Mouse (Mus musculus) neural tube, embryonic 13.5 days (tissue): ENCODE results near the gene Clps. TPM values are rescaled to one million over a fixed set of nuclear protein-coding genes. Genes with fewer than 3 reads are reported as not detected.
"Not testable (repeated sequence)": the region's sequence is repeated elsewhere in the genome, so short reads cannot be mapped to it uniquely, and the experiment has no call there.

Source experiments
- ATAC-seq: fragments of 200-750 bp; cut with Nextera tagmentation; 2 replicates; pipeline ENCODE4 v1.8.0; 2017; ENCODE audit warnings: low read depth, mild to moderate bottlenecking, moderate TSS enrichment, moderate library complexity
- H3K27ac ChIP-seq: fragments of 300-500 bp; sonication (generic); replicated peaks from 2 replicates; pipeline ENCODE4 v1.5.1; 2015; ENCODE audit warnings: moderate library complexity, mild to moderate bottlenecking, inconsistent platforms
- H3K27me3 ChIP-seq: fragments of 300-500 bp; sonication (generic); 2 replicates; pipeline ENCODE4 v1.6.1; 2015; ENCODE audit warnings: mild to moderate bottlenecking, inconsistent platforms
- H3K36me3 ChIP-seq: fragments of 300-500 bp; sonication (generic); 2 replicates; pipeline ENCODE4 v1.6.1; 2015; ENCODE audit warnings: mild to moderate bottlenecking, inconsistent platforms
- H3K4me1 ChIP-seq: fragments of 300-500 bp; sonication (generic); replicated peaks from 2 replicates; pipeline ENCODE4 v1.6.1; 2015; ENCODE audit warnings: inconsistent platforms
- H3K4me2 ChIP-seq: fragments of 300-500 bp; sonication (generic); 2 replicates; pipeline ENCODE4 v1.6.1; 2015; ENCODE audit warnings: inconsistent platforms, mild to moderate bottlenecking, moderate library complexity
- H3K4me3 ChIP-seq: fragments of 300-500 bp; sonication (generic); 2 replicates; pipeline ENCODE4 v1.5.1; 2015; ENCODE audit warnings: mild to moderate bottlenecking, inconsistent platforms
- H3K9ac ChIP-seq: fragments of 300-500 bp; sonication (generic); 2 replicates; pipeline ENCODE4 v1.6.1; 2015; ENCODE audit warnings: moderate library complexity, mild to moderate bottlenecking, inconsistent platforms
- H3K9me3 ChIP-seq: fragments of 300-500 bp; sonication (generic); 2 replicates; pipeline ENCODE4 v1.6.1; 2016; ENCODE audit warnings: inconsistent platforms
- WGBS: fragments of 180-500 bp; shearing (Covaris S2); methylation state at CpG from one replicate; pipeline ENCODE4 v1.1.7; 2015; 5-methylcytosine and 5-hydroxymethylcytosine counted together
- polyA plus RNA-seq: library from polyadenylated mRNA; unstranded; fragments of >200 nt; fragmentation: Nextera tagmentation; extraction: Ambion mirVana; gene quantifications from 2 replicates; pipeline ENCODE4 v1.2.1, GENCODE M21; 2015

The Clps gene
- polyA plus RNA-seq, 1 experiment from 2014 or later, result not detected

DNA sequence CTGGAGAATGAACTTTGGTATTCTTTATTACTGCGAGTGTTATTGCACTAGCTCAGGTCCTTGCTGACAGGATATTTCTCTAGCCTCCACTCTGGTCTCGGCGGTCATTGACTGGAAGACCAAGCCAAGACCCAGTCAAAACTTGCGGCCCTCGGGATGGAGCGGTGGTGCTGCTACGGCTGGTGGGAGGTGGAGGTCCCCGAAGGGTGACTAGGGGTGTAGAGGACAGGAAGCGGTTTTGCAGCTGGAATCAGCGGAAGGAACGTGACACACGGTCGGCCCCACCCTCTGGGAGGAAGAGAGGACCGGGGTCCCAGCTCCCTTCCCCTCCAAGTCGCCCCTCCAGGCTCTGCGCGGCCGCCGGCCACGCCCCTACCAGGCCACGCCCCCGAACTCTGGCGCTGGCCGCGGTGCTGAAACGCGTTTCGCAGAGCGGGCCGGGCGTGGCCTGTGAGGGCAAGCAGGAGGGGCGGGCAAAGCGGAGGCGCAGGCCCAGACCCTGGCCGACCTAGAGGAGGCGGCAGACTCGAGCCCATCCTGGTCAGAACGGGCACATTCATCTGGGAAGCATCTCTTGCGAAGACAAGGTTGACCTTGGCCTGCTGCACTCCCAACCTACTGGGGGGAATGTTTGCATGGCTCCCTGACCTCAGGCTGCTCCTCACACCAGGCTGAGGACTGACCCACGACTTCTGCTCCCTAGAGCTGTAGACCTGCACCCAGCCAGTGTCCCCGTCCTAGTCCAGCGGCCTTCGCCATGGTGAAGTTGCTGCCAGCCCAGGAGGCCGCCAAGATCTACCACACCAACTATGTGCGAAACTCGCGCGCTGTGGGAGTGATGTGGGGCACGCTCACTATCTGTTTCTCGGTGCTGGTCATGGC, 14.9 kb upstream of the Clps start, which contains the start of gene Lhfpl5:
Lhfpl5 (plus strand) TSS at position 398 of the 882 bp plus-strand sequence.
- Histone ChIP-seq H3K9me3 (no peaks in the 10 kb centered on the region), H3K9ac (peak within 1 kb of the TSS; percentile 58), H3K27me3 (peaks cover 3% of the 10 kb centered on the region), H3K36me3 (no peaks in the 10 kb centered on the region), H3K4me1 (peaks cover 14% of the 10 kb centered on the region), H3K27ac (no peak within 1 kb of the TSS), H3K4me3 (peak within 1 kb of the TSS; percentile 36), H3K4me2 (peak within 1 kb of the TSS; percentile 66)
- peak; percentile 89 for ATAC-seq
- 15% methylated on average over 50 of the region's 50 CpGs for WGBS

DNA sequence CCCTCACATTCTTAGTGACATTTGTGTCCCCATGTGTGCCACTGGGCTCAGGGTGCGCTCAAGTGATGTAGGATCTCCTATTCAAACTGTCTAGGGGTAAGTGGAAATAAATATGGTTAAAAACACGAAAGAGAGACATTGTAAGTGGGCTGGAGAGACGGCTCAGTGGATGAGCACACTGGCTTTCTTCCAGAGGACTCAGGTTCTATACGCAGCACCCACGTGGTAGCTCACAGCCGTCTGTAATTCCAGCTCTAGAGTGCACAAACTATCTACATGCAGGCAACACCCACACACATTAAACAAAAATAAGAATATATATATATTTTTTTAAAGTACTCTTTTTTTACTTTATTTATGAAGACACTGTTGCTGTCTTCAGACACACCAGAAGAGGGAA, 12.4 kb upstream of the Clps start:
- 85% methylated on average over 6 of the region's 6 CpGs for WGBS
- Histone ChIP-seq H3K9me3 (no peaks in the 10 kb centered on the region), H3K4me1 (peaks cover 10% of the 10 kb centered on the region), H3K4me3 (no peak overlapping the region), H3K27ac (no peak overlapping the region), H3K27me3 (peaks cover 3% of the 10 kb centered on the region), H3K9ac (no peak overlapping the region), H3K36me3 (no peaks in the 10 kb centered on the region), H3K4me2 (no peak overlapping the region)
- ATAC-seq, result no peak

DNA sequence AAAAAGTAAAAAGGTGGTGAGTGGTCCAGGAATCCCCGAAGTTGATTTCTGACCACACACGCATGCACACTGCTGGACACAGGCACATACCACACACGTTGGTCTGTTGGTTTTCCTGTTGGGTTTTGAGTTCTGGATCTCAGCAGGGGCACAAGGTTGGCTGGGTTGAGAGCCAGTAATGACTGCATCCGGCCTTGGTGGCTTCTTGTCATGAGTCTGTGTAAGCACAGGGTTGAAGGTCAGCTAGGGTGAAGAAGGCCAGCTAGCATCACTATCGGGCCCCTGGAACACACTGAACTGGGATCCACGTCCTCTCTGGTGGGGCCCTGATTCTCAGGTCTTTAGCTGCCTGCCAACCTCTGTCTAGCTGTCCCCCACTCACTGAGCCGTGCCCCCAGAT, 12.0 kb upstream of the Clps start:
- Histone ChIP-seq H3K4me2 (no peak overlapping the region), H3K27me3 (peaks cover 3% of the 10 kb centered on the region), H3K9ac (no peak overlapping the region), H3K9me3 (no peaks in the 10 kb centered on the region), H3K27ac (no peak overlapping the region), H3K4me1 (peaks cover 10% of the 10 kb centered on the region), H3K36me3 (no peaks in the 10 kb centered on the region), H3K4me3 (no peak overlapping the region)
- ATAC-seq, result no peak
- 89% methylated on average over 7 of the region's 7 CpGs for WGBS

DNA sequence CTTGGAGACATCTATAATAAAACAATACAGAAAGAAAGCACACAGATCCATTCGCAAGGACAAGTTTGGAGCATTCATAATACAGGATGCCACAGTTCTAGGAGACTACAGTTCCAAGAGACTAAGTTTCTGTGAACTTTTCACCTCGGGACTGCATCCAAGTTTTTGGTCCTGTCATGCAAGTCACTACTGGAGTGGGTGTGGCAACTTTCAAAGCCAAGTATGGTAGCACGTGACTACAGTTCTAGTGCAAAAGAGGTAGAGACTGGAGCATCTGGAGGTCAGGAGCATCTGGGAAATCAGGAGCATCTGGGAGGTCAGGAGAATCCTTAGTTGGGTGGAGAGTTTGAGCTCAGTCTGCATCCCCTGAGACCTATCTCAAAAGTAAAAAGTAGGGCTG, 11.3 kb upstream of the Clps start:
- H3K9ac ChIP-seq, result no peak overlapping the region
- no peak overlapping the region for H3K4me3 ChIP-seq
- no peak overlapping the region for H3K4me2 ChIP-seq
- peaks cover 10% of the 10 kb centered on the region for H3K4me1 ChIP-seq
- ATAC-seq, result no peak
- peaks cover 3% of the 10 kb centered on the region for H3K27me3 ChIP-seq
- no peaks in the 10 kb centered on the region for H3K36me3 ChIP-seq
- no peaks in the 10 kb centered on the region for H3K9me3 ChIP-seq
- 85% methylated on average over 3 of the region's 3 CpGs for WGBS
- no peak overlapping the region for H3K27ac ChIP-seq

DNA sequence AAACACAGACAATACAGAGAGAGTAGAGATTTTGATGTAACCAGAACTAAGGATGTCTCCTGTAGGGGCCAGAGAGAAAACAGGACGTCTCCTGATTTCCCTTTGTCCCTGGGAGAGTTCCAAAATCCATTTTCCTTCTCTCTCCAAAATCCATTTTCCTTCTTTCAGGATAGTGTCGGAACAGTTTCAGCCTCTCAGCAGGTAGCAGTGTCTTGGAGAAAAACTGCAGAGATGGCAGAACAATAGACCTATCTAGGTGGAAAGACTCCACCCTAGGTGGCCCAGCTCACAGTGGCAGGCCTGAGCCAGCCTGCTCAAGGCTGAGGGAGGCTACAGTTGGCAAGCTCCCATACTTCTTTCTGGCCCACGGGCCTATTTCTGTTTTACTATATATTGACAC, 7.0 kb upstream of the Clps start:
- Histone ChIP-seq H3K4me3 (no peak overlapping the region), H3K9me3 (no peaks in the 10 kb centered on the region), H3K27me3 (no peaks in the 10 kb centered on the region), H3K4me2 (no peak overlapping the region), H3K36me3 (no peaks in the 10 kb centered on the region), H3K4me1 (no peaks in the 10 kb centered on the region), H3K27ac (no peak overlapping the region), H3K9ac (no peak overlapping the region)
- WGBS, result 40% methylated on average over 3 of the region's 3 CpGs
- ATAC-seq, result no peak

DNA sequence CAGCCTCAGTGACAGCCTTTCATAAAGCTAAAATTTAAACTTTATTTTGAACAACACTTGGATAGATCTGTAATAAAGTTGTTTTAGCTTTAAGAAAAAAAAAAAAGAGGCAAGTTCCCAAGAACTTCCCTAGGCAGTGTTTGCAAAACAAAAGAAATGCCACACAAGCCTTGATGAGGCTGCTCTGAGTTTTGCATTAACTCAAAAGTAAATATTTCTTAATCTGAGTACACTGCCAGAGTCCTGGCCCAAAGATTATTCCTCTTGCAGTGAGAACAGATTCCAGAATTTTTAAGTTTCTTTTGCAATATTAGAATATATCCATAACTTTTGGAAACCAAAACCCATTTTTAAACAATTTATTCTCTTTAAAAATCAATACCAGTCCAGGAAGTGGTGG, 4.6 kb upstream of the Clps start:
- Histone ChIP-seq H3K36me3 (no peaks in the 10 kb centered on the region), H3K4me3 (no peak overlapping the region), H3K9me3 (no peaks in the 10 kb centered on the region), H3K4me1 (no peaks in the 10 kb centered on the region), H3K9ac (no peak overlapping the region), H3K27me3 (no peaks in the 10 kb centered on the region), H3K27ac (no peak overlapping the region), H3K4me2 (no peak overlapping the region)
- ATAC-seq, result no peak

DNA sequence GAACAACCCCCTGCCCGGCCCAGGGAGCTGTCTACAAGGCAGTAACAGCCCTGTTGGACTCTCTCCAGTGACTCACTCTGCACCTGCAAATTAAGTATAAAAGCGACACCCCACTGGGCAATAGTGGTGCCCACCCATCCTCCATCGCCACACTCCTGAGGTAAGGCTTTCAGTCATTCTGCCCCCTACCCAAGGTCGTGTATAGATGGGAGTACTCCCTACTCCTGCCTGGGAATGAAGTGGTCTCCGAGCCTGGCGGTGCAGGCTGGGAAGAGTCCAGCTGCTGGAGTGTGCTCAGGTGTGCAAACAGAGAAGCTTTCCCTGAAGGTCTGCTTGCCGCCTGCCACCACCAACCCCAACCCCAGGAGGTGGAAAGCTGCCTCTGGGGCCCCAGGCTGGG, 1.0 kb upstream of the Clps start:
- no peak overlapping the region for H3K9ac ChIP-seq
- H3K4me3 ChIP-seq, result no peak overlapping the region
- no peaks in the 10 kb centered on the region for H3K36me3 ChIP-seq
- no peaks in the 10 kb centered on the region for H3K9me3 ChIP-seq
- no peaks in the 10 kb centered on the region for H3K4me1 ChIP-seq
- ATAC-seq, result no peak
- no peak overlapping the region for H3K27ac ChIP-seq
- H3K27me3 ChIP-seq, result no peaks in the 10 kb centered on the region
- no peak overlapping the region for H3K4me2 ChIP-seq
- WGBS, result 57% methylated on average over 7 of the region's 7 CpGs

DNA sequence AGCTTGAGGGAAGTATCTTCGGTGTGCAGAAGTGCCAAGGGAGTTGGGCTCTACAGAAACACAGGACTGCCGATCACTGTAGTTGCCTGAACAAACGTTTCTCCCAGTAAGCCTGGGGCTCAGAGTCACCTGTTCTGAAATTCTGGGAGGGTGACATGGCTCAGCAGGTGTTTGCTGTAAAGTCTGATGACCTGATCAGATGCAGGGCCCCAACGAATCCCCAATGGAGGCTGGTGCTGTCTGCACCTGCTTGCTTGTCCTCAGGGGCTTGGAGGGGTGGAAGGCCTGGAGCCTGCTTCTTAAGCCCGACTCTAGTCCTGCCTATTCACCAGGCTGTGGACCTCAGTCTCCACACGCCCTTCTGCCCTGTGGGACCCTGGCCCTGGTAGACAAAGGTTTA, 2.8 kb downstream of the Clps start:
- Histone ChIP-seq H3K27me3 (no peaks in the 10 kb centered on the region), H3K4me1 (peaks cover 7% of the 10 kb centered on the region; the same call in 1 of the 2 replicates), H3K36me3 (no peaks in the 10 kb centered on the region), H3K9ac (no peak overlapping the region), H3K4me2 (no peak overlapping the region), H3K27ac (no peak overlapping the region), H3K4me3 (no peak overlapping the region), H3K9me3 (no peaks in the 10 kb centered on the region)
- no peak for ATAC-seq
- 68% methylated on average over 6 of the region's 6 CpGs for WGBS

DNA sequence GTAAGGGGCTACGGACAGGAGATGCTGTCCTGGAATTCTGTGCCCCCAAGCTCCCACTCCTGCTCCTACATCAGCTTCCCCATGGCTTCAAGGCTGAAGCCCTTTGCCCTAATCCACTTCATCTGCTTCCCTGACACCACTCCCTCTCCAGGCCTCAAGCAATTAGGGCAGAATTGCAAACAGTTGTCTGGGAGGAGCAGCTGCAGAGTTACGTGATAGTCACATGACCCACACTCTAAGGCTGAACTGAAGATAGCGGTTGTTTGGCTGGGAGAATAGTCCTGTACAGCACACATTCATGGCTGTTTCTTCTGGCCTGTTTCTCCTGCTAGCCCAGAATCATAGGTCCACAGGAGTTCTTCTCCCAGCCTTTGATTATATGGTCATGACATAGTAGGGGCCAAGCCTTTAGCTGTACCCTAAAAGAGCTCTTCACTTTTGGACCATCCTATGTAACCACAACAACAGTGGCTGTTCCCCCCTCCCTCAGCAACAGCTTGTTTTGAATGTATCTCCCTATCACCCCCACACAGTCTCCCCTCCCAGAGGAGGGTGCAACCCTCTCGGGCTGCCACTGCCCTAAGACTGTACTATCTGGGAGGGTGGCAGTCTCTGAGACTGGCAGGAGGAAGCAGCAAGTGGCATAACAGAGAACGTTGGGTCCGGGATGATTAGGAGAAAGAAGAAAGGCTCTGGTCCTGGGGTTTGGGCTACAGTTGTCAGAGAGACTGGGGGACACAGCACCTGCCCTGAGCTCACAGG, 3.8 kb downstream of the Clps start:
- no peaks in the 10 kb centered on the region for H3K27me3 ChIP-seq
- H3K27ac ChIP-seq, result no peak overlapping the region
- H3K9ac ChIP-seq, result no peak overlapping the region
- H3K9me3 ChIP-seq, result no peaks in the 10 kb centered on the region
- ATAC-seq, result no peak
- peaks cover 9% of the 10 kb centered on the region; the same call in 1 of the 2 replicates for H3K4me1 ChIP-seq
- H3K4me3 ChIP-seq, result no peak overlapping the region
- WGBS, result 57% methylated on average over 6 of the region's 6 CpGs
- H3K36me3 ChIP-seq, result no peaks in the 10 kb centered on the region
- H3K4me2 ChIP-seq, result no peak overlapping the region

DNA sequence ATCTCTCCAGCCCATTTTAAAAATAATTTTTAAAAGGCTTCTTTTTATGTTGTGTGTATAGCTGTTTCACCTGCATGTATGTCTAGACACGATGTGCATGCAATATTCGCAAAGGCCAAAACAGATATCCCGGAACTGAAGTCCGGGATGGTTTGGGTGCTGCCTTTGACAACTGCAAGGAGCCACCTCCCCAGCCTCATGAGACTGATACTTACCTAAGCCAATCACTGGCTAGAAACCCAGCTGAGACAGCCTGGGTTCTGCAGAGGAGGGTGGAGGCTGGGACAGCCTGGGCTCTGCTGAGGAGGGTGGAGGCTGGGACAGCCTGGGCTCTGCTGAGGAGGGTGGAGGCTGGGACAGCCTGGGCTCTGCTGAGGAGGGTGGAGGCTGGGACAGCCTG, 6.5 kb downstream of the Clps start:
- 92% methylated on average over 4 of the region's 4 CpGs for WGBS

DNA sequence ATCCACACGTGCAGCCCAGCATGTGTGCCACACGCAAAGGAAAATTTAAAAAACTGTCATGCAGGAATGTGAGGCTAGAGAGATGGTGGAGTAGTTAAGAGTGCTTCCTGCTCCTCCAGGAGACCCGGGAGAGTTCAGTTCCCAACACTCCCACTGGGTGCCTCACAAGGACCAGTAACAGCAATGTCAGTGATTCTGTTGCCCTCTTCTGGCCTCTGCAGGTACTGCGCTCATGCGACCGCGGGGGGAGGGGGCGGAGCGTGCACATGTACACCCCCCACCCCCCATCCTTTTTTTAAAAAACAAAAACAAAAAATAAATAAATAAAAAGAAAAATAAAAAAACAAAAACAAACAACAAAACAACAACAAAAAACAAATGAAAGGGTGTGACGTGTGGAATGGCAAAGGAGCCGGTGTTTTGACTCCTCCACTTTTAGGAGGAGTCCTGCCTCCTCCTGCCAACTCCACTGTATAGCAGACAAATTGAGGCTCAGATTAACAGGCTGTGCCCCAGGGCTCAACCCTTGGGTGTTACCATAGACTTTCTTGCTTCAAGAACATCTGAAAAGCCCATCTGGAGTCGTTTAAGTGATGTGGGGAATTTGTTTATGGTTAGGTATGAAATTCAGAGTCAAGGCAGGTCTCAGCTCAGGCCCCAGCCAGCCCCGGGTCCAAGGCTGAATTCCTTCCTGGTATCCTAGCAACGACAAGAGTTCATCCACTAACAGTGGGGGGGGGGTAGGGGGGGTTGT, 7.3 kb downstream of the Clps start:
- no peak; the same call in 1 of the 2 replicates for ATAC-seq
- Histone ChIP-seq H3K4me2 (no peak overlapping the region), H3K36me3 (no peaks in the 10 kb centered on the region), H3K4me1 (peaks cover 9% of the 10 kb centered on the region; the same call in 1 of the 2 replicates), H3K27ac (no peak overlapping the region), H3K4me3 (no peak overlapping the region), H3K9me3 (no peaks in the 10 kb centered on the region), H3K9ac (no peak overlapping the region), H3K27me3 (no peaks in the 10 kb centered on the region)
- 9% methylated on average over 14 of the region's 14 CpGs for WGBS

More for the DNA sequence above, 6.5 kb downstream of the Clps start:
- H3K27ac ChIP-seq, H3K4me2 ChIP-seq, H3K9ac ChIP-seq, H3K4me1 ChIP-seq, ATAC-seq, H3K9me3 ChIP-seq, H3K27me3 ChIP-seq, H3K36me3 ChIP-seq, H3K4me3 ChIP-seq: not testable (repeated sequence)

DNA sequence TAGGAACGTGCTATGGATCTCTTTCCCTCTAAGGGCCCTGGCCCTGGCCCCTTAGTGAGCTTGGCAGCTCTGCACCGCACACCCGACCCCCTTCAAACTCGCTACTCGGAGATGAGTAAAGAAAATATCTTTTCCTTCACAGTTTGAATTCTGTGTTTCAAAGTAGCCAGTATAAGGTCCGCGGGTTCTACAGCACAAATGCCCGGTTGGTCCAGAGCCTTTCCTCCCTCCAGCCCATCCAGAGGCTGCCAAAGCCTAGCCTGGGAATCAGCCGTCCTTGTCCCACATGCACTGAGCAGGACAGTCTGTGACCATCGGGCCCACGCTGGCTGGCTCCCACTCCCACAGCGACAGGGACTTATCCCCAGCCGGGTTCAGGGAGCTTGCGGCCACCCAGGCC, 11.5 kb downstream of the Clps start, which contains the start of gene Clpsl2:
Clpsl2 (plus strand) TSS at position 301 of the 400 bp plus-strand sequence.
- Histone ChIP-seq H3K4me2 (no peak within 1 kb of the TSS), H3K36me3 (no peaks in the 10 kb centered on the region), H3K4me3 (no peak within 1 kb of the TSS), H3K27ac (no peak within 1 kb of the TSS), H3K9me3 (no peaks in the 10 kb centered on the region), H3K9ac (no peak within 1 kb of the TSS), H3K27me3 (no peaks in the 10 kb centered on the region), H3K4me1 (peaks cover 9% of the 10 kb centered on the region; the same call in 1 of the 2 replicates)
- no peak for ATAC-seq
- 79% methylated on average over 14 of the region's 14 CpGs for WGBS
